Mouse (Mus musculus) megakaryocyte, embryonic 14.5 days (primary cell): ENCODE measurements around the gene Fblim1.

Experiments used
- FLI1 ChIP-seq: IDR thresholded peaks from 2 replicates; pipeline ENCODE4 v1.6.1; 2012; ENCODE audit warnings: low read length, inconsistent platforms, mixed read lengths
- GATA1 ChIP-seq: IDR thresholded peaks from 3 replicates; pipeline ENCODE4 v1.6.1; 2012; ENCODE audit warnings: mixed read lengths, low read length, inconsistent platforms, borderline replicate concordance

GRCm38 (mm10) chr4:141538408-141539212 lies 67.3 kb downstream of the Fblim1 start, which contains the start of gene Spen:
- no peak for TF ChIP-seq GATA1
- 0 out of 2 replicates have a peak, but pooled peaks have one; percentile 17 for TF ChIP-seq FLI1
